Mouse (Mus musculus) testis, postnatal 10 days (tissue): ENCODE results near the gene Ap1g2.
A peak's percentile ranks its signal among the peaks of the same experiment; 100 is the strongest.

ENCODE experiments used
- DNase-seq: peaks from one replicate; pipeline ENCODE4 v3.0.0; 2021; ENCODE audit warnings: low spot score

Gene Ap1g2

DNA sequence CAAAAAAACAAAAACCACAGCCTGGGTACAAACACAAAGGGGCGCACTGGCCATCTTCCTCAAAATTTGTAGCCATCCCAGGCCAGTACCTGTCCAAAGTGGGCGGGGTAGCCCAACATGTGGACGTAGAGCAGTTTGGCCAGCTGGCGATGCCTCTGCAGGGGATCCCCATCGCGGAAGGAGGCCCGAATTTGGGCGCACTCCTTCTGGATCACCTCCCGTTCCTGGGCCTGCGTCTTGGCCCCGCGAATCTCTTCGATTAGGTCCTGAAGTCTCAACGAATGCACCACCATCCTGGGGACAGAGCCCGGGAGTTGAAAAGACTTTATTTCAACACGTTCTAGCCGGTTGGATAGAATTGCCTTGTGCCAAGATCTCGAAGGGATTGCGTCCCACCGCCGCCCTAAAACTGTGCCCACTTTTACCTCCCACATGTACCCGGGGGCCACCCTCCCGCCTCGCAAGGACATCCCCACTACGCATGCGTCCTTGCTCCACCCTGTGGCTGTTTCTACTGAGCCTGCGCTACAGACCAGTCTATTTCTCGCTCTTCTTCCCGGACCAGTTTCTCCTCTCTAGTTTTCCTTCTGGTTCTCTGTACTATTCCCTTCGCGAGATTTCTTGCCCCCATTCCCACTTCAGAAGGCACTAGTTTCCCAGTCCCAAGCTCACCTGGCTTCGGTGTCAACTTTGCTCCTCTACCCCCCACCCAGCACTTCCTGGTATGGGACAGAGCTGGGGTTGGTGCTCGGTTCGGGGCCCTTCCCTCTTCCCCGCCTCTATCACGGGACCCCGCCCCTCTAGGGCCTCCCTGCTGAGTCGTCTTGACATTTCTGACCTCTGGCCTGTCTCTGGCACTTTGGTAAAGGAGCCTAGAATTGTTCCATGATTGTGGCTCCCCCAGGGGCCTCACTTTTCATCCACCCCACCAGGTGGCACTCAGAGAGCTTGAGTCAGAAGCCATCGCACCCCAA lies at the start of gene Ap1g2:
Gene Ap1g2 (minus strand): TSS at position 758 of the 974 bp plus-strand sequence.
- peak; percentile 79 for DNase-seq

DNA sequence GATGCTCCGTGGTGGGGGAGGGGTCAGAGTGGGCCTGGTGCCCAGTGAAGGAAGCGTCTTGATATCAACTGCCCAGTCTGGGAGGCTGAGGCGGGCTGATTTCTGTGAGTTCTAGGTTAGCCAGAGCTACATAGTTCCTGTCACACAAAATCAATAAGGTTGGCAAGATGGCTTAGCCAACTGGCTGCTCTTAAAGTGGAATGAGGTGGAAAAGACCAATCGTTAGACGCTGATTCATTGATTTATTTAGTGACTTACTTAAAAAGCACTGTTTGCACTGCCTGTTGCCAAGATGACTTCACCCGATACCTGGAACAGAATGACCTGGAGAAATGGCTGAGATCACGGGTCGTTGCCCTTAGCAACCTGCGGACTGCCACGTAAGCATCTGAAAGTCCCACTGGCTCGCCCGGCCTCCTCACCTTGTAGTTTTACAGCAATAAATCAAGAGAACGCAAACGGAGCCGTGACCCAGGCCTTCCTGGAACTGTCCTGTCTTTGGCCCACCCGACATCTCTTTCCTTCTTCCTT lies 46.6 kb upstream of the Ap1g2 start:
- DNase-seq: no peak

DNA sequence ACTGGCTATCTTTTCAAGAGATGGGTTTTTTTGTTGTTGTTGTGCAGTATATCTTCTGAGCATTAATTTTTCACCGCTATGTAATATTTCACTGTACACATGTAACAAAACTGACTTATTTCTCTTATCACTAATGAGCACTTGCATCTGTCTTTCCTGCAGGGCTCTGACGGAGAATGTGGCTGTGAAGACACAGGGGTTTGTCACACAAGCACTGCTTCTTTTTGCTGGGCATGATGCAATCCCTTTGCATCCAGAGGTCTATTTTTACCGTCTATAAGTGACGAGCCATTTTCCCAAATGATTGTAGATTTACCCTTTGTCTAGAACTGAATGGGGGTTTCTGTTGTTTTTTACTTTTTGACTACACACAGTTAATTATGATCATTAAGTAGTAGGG lies 45.8 kb upstream of the Ap1g2 start:
- no peak for DNase-seq

- DNase-seq: no peak
These were observed 44.6 kb upstream of the Ap1g2 start for GRCm38 (mm10) chr14:55150985-55151384.

DNA sequence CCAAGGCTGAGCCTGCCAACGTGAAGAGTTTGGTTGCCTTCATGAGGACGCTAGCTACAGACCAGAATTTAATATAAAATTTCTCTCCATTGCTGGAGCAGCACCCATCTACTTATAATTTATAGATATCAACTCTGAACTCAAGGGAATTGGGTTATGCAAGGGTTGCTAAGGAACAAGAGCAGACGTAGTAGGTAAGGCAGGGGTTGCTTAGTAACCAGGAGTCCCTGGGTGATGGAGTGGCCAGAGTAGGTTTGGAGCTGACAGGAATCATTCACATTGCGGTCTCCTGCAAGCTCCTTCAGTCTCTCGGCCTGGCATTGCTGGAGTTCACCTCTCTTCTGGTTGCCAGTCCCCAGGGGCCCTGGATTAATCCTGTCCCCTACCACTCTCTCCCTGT lies 42.6 kb upstream of the Ap1g2 start:
- DNase-seq: no peak

- DNase-seq: peak; percentile 80
These were observed 42.0 kb upstream of the Ap1g2 start for GRCm38 (mm10) chr14:55148363-55148915.

DNA sequence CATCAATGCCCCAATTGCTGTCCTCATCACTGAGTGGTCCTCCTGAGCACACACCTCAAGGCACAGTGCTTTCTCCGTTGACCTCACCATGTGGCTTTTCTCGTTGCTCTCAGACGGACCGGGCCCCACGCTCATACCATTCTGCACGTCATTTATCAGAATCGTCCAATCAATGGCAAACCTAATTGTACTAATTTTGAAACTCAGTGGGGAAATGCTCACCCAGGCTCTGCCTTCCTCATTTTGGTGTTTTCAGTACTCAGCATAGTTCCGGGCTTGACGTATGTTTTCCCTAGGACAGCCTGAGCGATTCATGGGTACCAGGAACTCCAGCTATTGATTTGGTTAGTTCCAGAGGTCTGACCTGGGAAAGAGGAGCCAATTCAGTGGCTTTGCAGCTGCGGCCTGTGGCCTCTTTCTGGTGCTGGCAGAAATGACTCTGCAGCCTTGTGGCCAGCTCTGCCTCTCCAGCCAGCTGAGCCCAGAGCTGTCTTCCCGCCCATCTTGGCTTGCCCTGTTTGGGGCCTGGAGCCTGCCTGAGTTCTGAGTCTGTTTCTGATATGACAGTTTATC lies 40.5 kb upstream of the Ap1g2 start:
- no peak for DNase-seq

GRCm38 (mm10) chr14:55146324-55146723 lies 39.9 kb upstream of the Ap1g2 start:
- DNase-seq: no peak

GRCm38 (mm10) chr14:55139313-55139712 lies 32.9 kb upstream of the Ap1g2 start:
- DNase-seq: no peak

DNA sequence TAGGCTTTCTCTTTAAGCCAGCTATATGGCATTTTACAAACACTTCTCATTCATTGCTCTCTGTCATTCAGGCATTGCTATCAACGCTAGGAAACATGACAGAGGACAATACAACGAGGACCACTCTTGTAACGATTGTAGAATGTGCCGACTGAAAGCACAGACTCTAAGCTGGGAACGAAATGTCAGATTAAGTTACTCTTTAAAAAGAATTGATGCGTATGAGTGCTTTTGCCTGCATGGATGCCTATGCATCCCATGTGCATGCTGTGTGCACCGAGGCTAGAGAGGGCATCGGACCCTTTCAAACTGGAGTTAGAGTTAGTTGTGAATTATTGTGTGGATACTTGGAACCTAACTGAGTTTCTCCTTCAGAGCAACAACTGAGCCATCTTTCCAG lies 29.3 kb upstream of the Ap1g2 start:
- no peak for DNase-seq

GRCm38 (mm10) chr14:55126521-55126920 lies 20.1 kb upstream of the Ap1g2 start:
- no peak for DNase-seq

- no peak for DNase-seq
These were observed 19.3 kb upstream of the Ap1g2 start for GRCm38 (mm10) chr14:55125711-55126110.

DNA sequence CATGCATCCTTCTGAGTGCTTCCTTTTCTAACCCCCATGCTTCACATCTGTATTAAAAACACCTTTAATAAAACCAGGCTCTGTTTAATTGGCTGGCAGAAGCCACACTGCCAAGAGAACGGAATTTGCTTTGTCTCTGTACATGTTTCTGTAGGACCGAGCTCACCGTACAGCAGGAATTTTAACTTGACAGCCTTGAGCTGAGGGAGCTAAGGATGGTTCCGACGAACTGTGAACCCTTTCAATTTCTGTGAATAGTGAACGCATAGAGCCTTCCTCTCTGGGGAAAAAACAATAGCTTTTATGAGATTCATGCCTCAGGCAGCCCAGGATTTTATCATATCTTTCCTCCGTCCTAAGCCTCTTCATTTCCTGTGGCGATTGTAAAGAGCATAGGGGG lies 16.0 kb upstream of the Ap1g2 start:
- no peak for DNase-seq

- DNase-seq: peak; percentile 91
These were observed 15.6 kb upstream of the Ap1g2 start for GRCm38 (mm10) chr14:55121947-55122346.

- DNase-seq: no peak
These were observed 13.2 kb upstream of the Ap1g2 start for GRCm38 (mm10) chr14:55119421-55120134.

GRCm38 (mm10) chr14:55118852-55119251 lies 12.5 kb upstream of the Ap1g2 start:
- DNase-seq: no peak

DNA sequence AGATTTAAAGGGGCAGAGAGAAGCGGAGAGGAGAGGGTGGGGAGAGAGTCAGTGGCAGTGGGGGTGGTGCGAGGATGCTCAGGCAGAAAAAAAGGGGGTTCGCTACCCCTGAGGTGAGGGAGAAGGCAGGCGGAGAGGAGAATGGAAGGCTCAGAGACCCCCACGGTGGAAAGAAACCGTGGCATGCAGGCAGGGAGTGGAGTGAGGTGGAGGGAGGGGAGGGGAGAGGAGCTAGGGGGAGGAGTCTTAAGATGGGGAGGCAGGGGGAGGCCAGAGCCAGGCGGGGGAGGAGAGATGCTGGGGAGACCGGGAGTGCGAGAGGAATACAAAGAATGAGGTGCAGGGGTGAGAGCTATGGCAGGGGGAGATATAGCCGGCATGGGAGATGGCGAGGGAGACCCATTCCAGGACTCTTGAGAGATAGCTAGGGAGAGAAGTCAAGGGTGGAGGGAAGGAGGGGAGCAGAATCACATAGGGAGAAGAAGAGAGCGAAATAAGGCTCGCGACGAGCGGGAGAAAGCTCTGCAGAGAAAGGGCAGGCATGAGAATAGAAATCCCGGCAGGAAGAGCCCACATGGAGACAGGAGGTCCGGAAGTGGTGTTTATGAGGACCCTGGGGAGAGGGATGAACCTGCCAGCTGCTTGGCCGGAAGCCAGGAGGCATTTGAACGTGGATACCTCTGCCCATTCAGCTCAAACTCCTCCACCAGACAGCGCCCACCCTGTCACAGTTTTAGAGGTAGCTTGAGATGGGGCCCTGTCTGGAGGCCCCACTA lies 10.2 kb upstream of the Ap1g2 start, which contains the start of gene Jph4:
Gene Jph4 (minus strand): TSS at position 511 of the 776 bp plus-strand sequence.
- no peak for DNase-seq

GRCm38 (mm10) chr14:55115846-55116245 lies 9.5 kb upstream of the Ap1g2 start:
- DNase-seq: no peak

GRCm38 (mm10) chr14:55114759-55115701 lies 8.6 kb upstream of the Ap1g2 start:
- peak; percentile 68 for DNase-seq
